In genomic region chr3:87906981-87907857, GRCm38 (mm10) we compare ENCODE assay signal across 8 mouse cellular contexts. TPM values are rescaled to one million over a fixed set of nuclear protein-coding genes. Genes with fewer than 3 reads are reported as not detected.
A peak's percentile ranks its signal among the peaks of the same experiment; 100 is the strongest.
DNase-seq lines count a peak whose midpoint lies in the region; ATAC-seq and TF ChIP-seq lines count a peak whose summit lies in the region.

No protein-coding gene starts in this region.

- no peak for TF ChIP-seq CTCF in C2C12 (IDR thresholded peaks at IDR 0.05; ENCODE audit: control insufficient read depth, insufficient read depth, insufficient read length)
- TF ChIP-seq CTCF in stomach, postnatal 0 days (IDR thresholded peaks at IDR 0.05; ENCODE audit: low read depth): no peak

- ATAC-seq in CD4-positive, CD25-positive, alpha-beta regulatory T cell, adult 4 months: no peak
- ATAC-seq in kidney, embryonic 15.5 days (replicated peaks; ENCODE audit: low FRiP score): no peak
- peak; percentile 68 for ATAC-seq in stomach, postnatal 0 days (ENCODE audit: low FRiP score, low TSS enrichment)

- peak; percentile 39 for DNase-seq in CD4-positive, CD25-positive, alpha-beta regulatory T cell, adult 2 months (ENCODE audit: low read depth, low spot score)
- peak; percentile 44 to 48 for DNase-seq in cerebellum, postnatal 14 days
- peak; percentile 31 to 43 for DNase-seq in gastrocnemius, postnatal 36 days
- DNase-seq in lung, postnatal 14 days: peak; percentile 55
- peak; percentile 92 for DNase-seq in stomach, postnatal 0 days (ENCODE audit: low spot score)

- H3K4me2 ChIP-seq in kidney, embryonic 15.5 days: peak overlapping the region; percentile 80
- H3K4me2 ChIP-seq in stomach, postnatal 0 days (replicated peaks; ENCODE audit: low read depth): peak overlapping the region; percentile 79

- H3K79me3 ChIP-seq in C2C12 (ENCODE audit: low read depth): peaks cover 56% of the 10 kb centered on the region

- no peaks in the 10 kb centered on the region for H3K9me3 ChIP-seq in kidney, embryonic 15.5 days (replicated peaks)
- H3K9me3 ChIP-seq in stomach, postnatal 0 days (ENCODE audit: control insufficient read depth, low read length): no peaks in the 10 kb centered on the region

- H3K27ac ChIP-seq in kidney, embryonic 15.5 days: peak overlapping the region; percentile 98
- peak overlapping the region; percentile 98 for H3K27ac ChIP-seq in stomach, postnatal 0 days (replicated peaks)

- H3K9ac ChIP-seq in kidney, embryonic 15.5 days: peak overlapping the region; percentile 99
- H3K9ac ChIP-seq in stomach, postnatal 0 days (ENCODE audit: low read length): peak overlapping the region; percentile 94

- peaks cover 61% of the 10 kb centered on the region for H3K79me2 ChIP-seq in C2C12 (ENCODE audit: control insufficient read depth, insufficient read depth)

- intact Hi-C loops in gastrocnemius, postnatal 36 days (cut with DNase I): no loop called here

- peak overlapping the region; percentile 100 for H3ac ChIP-seq in C2C12 (ENCODE audit: control insufficient read depth, insufficient read length, low read depth)

- H3K36me3 ChIP-seq in C2C12 (ENCODE audit: control insufficient read depth, insufficient read depth): peaks cover 14% of the 10 kb centered on the region
- H3K36me3 ChIP-seq in kidney, embryonic 15.5 days: no peaks in the 10 kb centered on the region
- no peaks in the 10 kb centered on the region for H3K36me3 ChIP-seq in stomach, postnatal 0 days (ENCODE audit: control insufficient read depth, insufficient read depth, low read length)

- under 1% methylated on average over 27 of the region's 27 CpGs for WGBS in kidney, embryonic 15.5 days
- WGBS in stomach, postnatal 0 days: 0% methylated on average over 27 of the region's 27 CpGs

- TF ChIP-seq EP300 in stomach, postnatal 0 days (optimal IDR thresholded peaks at IDR 0.05): no peak

- H3K27me3 ChIP-seq in C2C12 (ENCODE audit: control insufficient read depth, insufficient read depth, insufficient read length): no peaks in the 10 kb centered on the region
- H3K27me3 ChIP-seq in kidney, embryonic 15.5 days: no peaks in the 10 kb centered on the region
- H3K27me3 ChIP-seq in stomach, postnatal 0 days (ENCODE audit: control insufficient read depth, insufficient read depth, low read length): no peaks in the 10 kb centered on the region

- peaks cover 45% of the 10 kb centered on the region for H3K4me1 ChIP-seq in kidney, embryonic 15.5 days
- peaks cover 23% of the 10 kb centered on the region for H3K4me1 ChIP-seq in stomach, postnatal 0 days (replicated peaks; ENCODE audit: control insufficient read depth, insufficient read depth)

- H3K4me3 ChIP-seq in C2C12 (ENCODE audit: insufficient read depth, poor library complexity, severe bottlenecking): peak overlapping the region; percentile 80
- H3K4me3 ChIP-seq in kidney, embryonic 15.5 days (replicated peaks): peak overlapping the region; percentile 99
- H3K4me3 ChIP-seq in stomach, postnatal 0 days (ENCODE audit: low read depth, low read length): peak overlapping the region; percentile 94

TF ChIP-seq in C2C12, 6 proteins besides CTCF, POLR2A, EP300 and RAD21:
- TF ChIP-seq FOSL1 (IDR thresholded peaks at IDR 0.05; ENCODE audit: insufficient read depth, low read length, poor library complexity, severe bottlenecking): no peak
- no peak for TF ChIP-seq USF1 (IDR thresholded peaks at IDR 0.05; ENCODE audit: low read depth)
- TF ChIP-seq CEBPB (IDR thresholded peaks at IDR 0.05; ENCODE audit: low read depth): no peak
- TF ChIP-seq MYOG (IDR thresholded peaks at IDR 0.05; ENCODE audit: control insufficient read depth, extremely low read depth, insufficient read length): no peak
- no peak for TF ChIP-seq MYOD1 (IDR thresholded peaks at IDR 0.05; ENCODE audit: control insufficient read depth, insufficient read length, low read depth)
- TF ChIP-seq MAX (IDR thresholded peaks at IDR 0.05): no peak

RNA-seq across cellular contexts. Expression of gene Hdgf, which starts 1.1 kb away (rescaled TPM):
- 10 to 100 TPM; 36.0 to 43.7 TPM for polyA plus RNA-seq in CD4-positive, CD25-positive, alpha-beta regulatory T cell, adult 4 months (2017; shearing (Covaris generic))
- polyA plus RNA-seq in C2C12 (2012; fragmentation: generic; extraction: Trizol): 279 TPM
- total RNA-seq in gastrocnemius, postnatal 36 days (2021): 100 to 1,000 TPM; 183 to 199 TPM
- 221 and 234 TPM in 2 replicates for polyA plus RNA-seq in kidney, embryonic 15.5 days (2015; fragmentation: Nextera tagmentation; extraction: Ambion mirVana)
- polyA plus RNA-seq in stomach, postnatal 0 days (2015; fragmentation: Nextera tagmentation; extraction: Ambion mirVana): 165 and 168 TPM in 2 replicates

RNA-seq across cellular contexts. Expression of gene Mrpl24, which starts 12.1 kb away (rescaled TPM):
- 100 to 1,000 TPM; 169 TPM for polyA plus RNA-seq in CD4-positive, CD25-positive, alpha-beta regulatory T cell, adult 4 months (2017; shearing (Covaris generic))
- 69.7 TPM for polyA plus RNA-seq in C2C12 (2012; fragmentation: generic; extraction: Trizol)
- 10 to 100 TPM; 36.7 to 42.3 TPM for total RNA-seq in gastrocnemius, postnatal 36 days (2021)
- polyA plus RNA-seq in kidney, embryonic 15.5 days (2015; fragmentation: Nextera tagmentation; extraction: Ambion mirVana): 85.4 TPM in 2 replicates
- 61.4 and 63.4 TPM in 2 replicates for polyA plus RNA-seq in stomach, postnatal 0 days (2015; fragmentation: Nextera tagmentation; extraction: Ambion mirVana)

RNA-seq across cellular contexts. Expression of gene Prcc, which starts 21.8 kb away (rescaled TPM):
- polyA plus RNA-seq in CD4-positive, CD25-positive, alpha-beta regulatory T cell, adult 4 months (2017; shearing (Covaris generic)): 1 to 10 TPM; 3.8 to 6.0 TPM
- 44.3 TPM for polyA plus RNA-seq in C2C12 (2012; fragmentation: generic; extraction: Trizol)
- 10 to 100 TPM; 43.8 to 45.5 TPM for total RNA-seq in gastrocnemius, postnatal 36 days (2021)
- 14.4 and 16.1 TPM in 2 replicates for polyA plus RNA-seq in kidney, embryonic 15.5 days (2015; fragmentation: Nextera tagmentation; extraction: Ambion mirVana)
- 7.1 and 8.0 TPM in 2 replicates for polyA plus RNA-seq in stomach, postnatal 0 days (2015; fragmentation: Nextera tagmentation; extraction: Ambion mirVana)

RNA-seq across cellular contexts. Expression of gene Isg20l2, which starts 22.9 kb away (rescaled TPM):
- 10 to 100 TPM in 1 of 2 experiments, 1 to 10 TPM in 1; 8.5 to 15.1 TPM for polyA plus RNA-seq in CD4-positive, CD25-positive, alpha-beta regulatory T cell, adult 4 months (2017; shearing (Covaris generic))
- 25.0 TPM for polyA plus RNA-seq in C2C12 (2012; fragmentation: generic; extraction: Trizol)
- 1 to 10 TPM; 6.2 to 8.0 TPM for total RNA-seq in gastrocnemius, postnatal 36 days (2021)
- 62.5 and 64.3 TPM in 2 replicates for polyA plus RNA-seq in kidney, embryonic 15.5 days (2015; fragmentation: Nextera tagmentation; extraction: Ambion mirVana)
- polyA plus RNA-seq in stomach, postnatal 0 days (2015; fragmentation: Nextera tagmentation; extraction: Ambion mirVana): 20.2 and 21.5 TPM in 2 replicates

RNA-seq across cellular contexts. Expression of gene Rrnad1, which starts 23.3 kb away (rescaled TPM):
- polyA plus RNA-seq in CD4-positive, CD25-positive, alpha-beta regulatory T cell, adult 4 months (2017; shearing (Covaris generic)): 10 to 100 TPM; 24.4 to 28.2 TPM
- polyA plus RNA-seq in C2C12 (2012; fragmentation: generic; extraction: Trizol): 7.1 TPM
- 1 to 10 TPM; 3.0 to 4.1 TPM for total RNA-seq in gastrocnemius, postnatal 36 days (2021)
- polyA plus RNA-seq in kidney, embryonic 15.5 days (2015; fragmentation: Nextera tagmentation; extraction: Ambion mirVana): 17.7 and 23.0 TPM in 2 replicates
- 7.1 and 7.6 TPM in 2 replicates for polyA plus RNA-seq in stomach, postnatal 0 days (2015; fragmentation: Nextera tagmentation; extraction: Ambion mirVana)

Comparison
In these comparisons a context has a peak if more than half of its experiments do, and no peak if none do; other contexts are left out.
1. DNase-seq: peak in every context shown above with its lines; median percentile 92 in stomach, postnatal 0 days; 55 in lung, postnatal 14 days; 46 in cerebellum, postnatal 14 days; 39 in CD4-positive, CD25-positive, alpha-beta regulatory T cell, adult 2 months; 37 in gastrocnemius, postnatal 36 days.